Mouse (Mus musculus): ENCODE measurements at regions not wholly inside any gene's neighbourhood (a gene's known extent, or its start where the extent isn't known, plus 50 kb on each side); places are given as distances from the start of the nearest gene placed in this dataset.

GRCm38 (mm10) chr4:89001470-89001869 lies 121.5 kb upstream of the Ifne start:
- no peak for DNase-seq (ENCODE audit: low spot score)

GRCm38 (mm10) chr4:89000855-89001254 lies 120.9 kb upstream of the Ifne start:
- DNase-seq (ENCODE audit: low spot score), result no peak

- DNase-seq (ENCODE audit: low spot score), result no peak
These were observed 120.2 kb upstream of the Ifne start for GRCm38 (mm10) chr4:89000200-89000599.

GRCm38 (mm10) chr4:88998286-88998685 lies 118.3 kb upstream of the Ifne start:
- no peak for DNase-seq (ENCODE audit: low spot score)

- DNase-seq (ENCODE audit: low spot score), result no peak
These were observed 115.3 kb upstream of the Ifne start for GRCm38 (mm10) chr4:88995129-88995919.

- no peak for DNase-seq (ENCODE audit: low spot score)
These were observed 114.5 kb upstream of the Ifne start for GRCm38 (mm10) chr4:88994486-88994885.

- no peak for DNase-seq (ENCODE audit: low spot score)
These were observed 112.5 kb upstream of the Ifne start for GRCm38 (mm10) chr4:88992498-88992897.

GRCm38 (mm10) chr4:88988363-88988762 lies 108.4 kb upstream of the Ifne start:
- no peak for DNase-seq (ENCODE audit: low spot score)

GRCm38 (mm10) chr4:88987103-88987502 lies 107.1 kb upstream of the Ifne start:
- DNase-seq (ENCODE audit: low spot score), result no peak

- DNase-seq (ENCODE audit: low spot score), result no peak
These were observed 102.5 kb upstream of the Ifne start for GRCm38 (mm10) chr4:88982457-88982856.

GRCm38 (mm10) chr4:88977099-88977888 lies 97.3 kb upstream of the Ifne start:
- DNase-seq (ENCODE audit: low spot score), result no peak

- no peak for DNase-seq (ENCODE audit: low spot score)
These were observed 94.5 kb upstream of the Ifne start for GRCm38 (mm10) chr4:88974535-88974934.

- DNase-seq (ENCODE audit: low spot score), result no peak
These were observed 89.3 kb upstream of the Ifne start for GRCm38 (mm10) chr4:88969134-88969841.

GRCm38 (mm10) chr4:88959621-88960020 lies 79.6 kb upstream of the Ifne start:
- no peak for DNase-seq (ENCODE audit: low spot score)

GRCm38 (mm10) chr4:88956605-88957004 lies 76.6 kb upstream of the Ifne start:
- DNase-seq (ENCODE audit: low spot score), result no peak

GRCm38 (mm10) chr4:88956151-88956550 lies 76.2 kb upstream of the Ifne start:
- DNase-seq (ENCODE audit: low spot score), result no peak

GRCm38 (mm10) chr4:88955571-88955970 lies 75.6 kb upstream of the Ifne start:
- DNase-seq (ENCODE audit: low spot score), result peak; percentile 39

GRCm38 (mm10) chr4:88954045-88954444 lies 74.0 kb upstream of the Ifne start:
- no peak for DNase-seq (ENCODE audit: low spot score)

- no peak for DNase-seq (ENCODE audit: low spot score)
These were observed 71.0 kb upstream of the Ifne start for GRCm38 (mm10) chr4:88951034-88951336.

GRCm38 (mm10) chr4:88950181-88951033 lies 70.4 kb upstream of the Ifne start:
- no peak for DNase-seq (ENCODE audit: low spot score)

- DNase-seq (ENCODE audit: low spot score), result no peak
These were observed 68.2 kb upstream of the Ifne start for GRCm38 (mm10) chr4:88948027-88948859.
